8 mouse cellular contexts compared by ENCODE assay signal in genomic region chr9:20952520-20953227, GRCm38 (mm10). TPM values are rescaled to one million over a fixed set of nuclear protein-coding genes. Genes with fewer than 3 reads are reported as not detected.
A peak's percentile ranks its signal among the peaks of the same experiment; 100 is the strongest.
DNase-seq lines count a peak whose midpoint lies in the region; ATAC-seq lines count a peak whose summit lies in the region.

No protein-coding gene starts in this region.

- peak overlapping the region; percentile 89 for H3K9ac ChIP-seq in hindbrain, embryonic 13.5 days

- H3K4me2 ChIP-seq in hindbrain, embryonic 13.5 days = peak overlapping the region; percentile 90

- 0 out of 2 replicates have a peak, but pooled peaks cover 2% of the 10 kb centered on the region for H3K36me3 ChIP-seq in hindbrain, embryonic 13.5 days

- peak; percentile 96 for ATAC-seq in hindbrain, embryonic 13.5 days (ENCODE audit: low FRiP score)

- peak; percentile 96 for DNase-seq in NIH3T3 (ENCODE audit: low read depth)
- DNase-seq in cerebellum, postnatal 10 days = peak; percentile 98 to 99
- peak; percentile 97 for DNase-seq in frontal cortex, postnatal 10 days (ENCODE audit: low spot score in 2 of 2)
- DNase-seq in layer of hippocampus, postnatal 25 days (ENCODE audit: extremely low spot score in 1 of 2, low spot score in 1 of 2) = peak; percentile 91 to 94
- peak; percentile 97 for DNase-seq in lung, postnatal 25 days (ENCODE audit: low spot score)
- DNase-seq in retina, embryonic 14.5 days (ENCODE audit: low spot score) = peak; percentile 98
- peak; percentile 98 for DNase-seq in thymus, postnatal 4 days

- H3K27me3 ChIP-seq in hindbrain, embryonic 13.5 days = 0 out of 2 replicates have a peak, but pooled peaks cover 6% of the 10 kb centered on the region

- H3K27ac ChIP-seq in hindbrain, embryonic 13.5 days = peak overlapping the region; percentile 94

- peak overlapping the region; percentile 84 for H3K4me3 ChIP-seq in hindbrain, embryonic 13.5 days

- no peaks in the 10 kb centered on the region for H3K9me3 ChIP-seq in hindbrain, embryonic 13.5 days

- under 1% methylated on average over 51 of the region's 51 CpGs for WGBS in hindbrain, embryonic 13.5 days

- H3K4me1 ChIP-seq in hindbrain, embryonic 13.5 days (replicated peaks) = peaks cover 20% of the 10 kb centered on the region

RNA-seq across cellular contexts. Expression of gene Dnmt1, which starts 7.0 kb away (rescaled TPM):
- polyA plus RNA-seq in hindbrain, embryonic 13.5 days (2015; fragmentation: Nextera tagmentation; extraction: Ambion mirVana) = 65.1 and 65.8 TPM in 2 replicates
- total RNA-seq in layer of hippocampus, postnatal 25 days (2021) = 10 to 100 TPM; 34.6 to 36.3 TPM

RNA-seq across cellular contexts. Expression of gene S1pr2, which starts 23.9 kb away (rescaled TPM):
- 11.0 and 14.3 TPM in 2 replicates for polyA plus RNA-seq in hindbrain, embryonic 13.5 days (2015; fragmentation: Nextera tagmentation; extraction: Ambion mirVana)
- total RNA-seq in layer of hippocampus, postnatal 25 days (2021) = 1 to 10 TPM; 2.5 to 3.6 TPM

RNA-seq across cellular contexts. Expression of gene Mrpl4, which starts 49.9 kb away (rescaled TPM):
- 98.2 and 104 TPM in 2 replicates for polyA plus RNA-seq in hindbrain, embryonic 13.5 days (2015; fragmentation: Nextera tagmentation; extraction: Ambion mirVana)
- 10 to 100 TPM; 60.1 to 62.4 TPM for total RNA-seq in layer of hippocampus, postnatal 25 days (2021)

RNA-seq across cellular contexts. Expression of gene Eif3g, which starts 54.3 kb away (rescaled TPM):
- polyA plus RNA-seq in hindbrain, embryonic 13.5 days (2015; fragmentation: Nextera tagmentation; extraction: Ambion mirVana) = 252 and 265 TPM in 2 replicates
- 100 to 1,000 TPM; 118 to 122 TPM for total RNA-seq in layer of hippocampus, postnatal 25 days (2021)

Comparison
In these comparisons a context has a peak if more than half of its experiments do, and no peak if none do; other contexts are left out.
1. Peak in every context shown above with its lines: DNase-seq, ATAC-seq, H3K4me3 ChIP-seq and H3K27ac ChIP-seq.